Mouse (Mus musculus): ENCODE results near the gene Supt5.

Supt5 gene

GRCm38 (mm10) chr7:28301616-28302433 is 36.7 kb downstream of the Supt5 start, which contains the start of gene Dll3:
Gene Dll3, minus strand, starts transcription at chr7:28302238.
- peak; percentile 52 for DNase-seq (ENCODE audit: low read depth, low spot score)

GRCm38 (mm10) chr7:28298837-28299625 is 39.5 kb downstream of the Supt5 start:
- peak; percentile 83 for DNase-seq (ENCODE audit: low read depth, low spot score)

GRCm38 (mm10) chr7:28294481-28294880 is 44.1 kb downstream of the Supt5 start:
- DNase-seq (ENCODE audit: low read depth, low spot score) = peak; percentile 75

GRCm38 (mm10) chr7:28290638-28291590 is 47.6 kb downstream of the Supt5 start, which contains the start of gene Selenov:
Gene Selenov, minus strand, starts transcription at chr7:28291186.
- no peak for DNase-seq (ENCODE audit: low read depth, low spot score)

GRCm38 (mm10) chr7:28290165-28290564 is 48.4 kb downstream of the Supt5 start:
- no peak for DNase-seq (ENCODE audit: low read depth, low spot score)

- DNase-seq (ENCODE audit: low read depth, low spot score) = no peak
Measured at GRCm38 (mm10) chr7:28280630-28281029, 57.9 kb downstream of the Supt5 start.

GRCm38 (mm10) chr7:28278279-28278652 is 60.3 kb downstream of the Supt5 start:
- DNase-seq (ENCODE audit: low read depth, low spot score) = no peak

GRCm38 (mm10) chr7:28277615-28278278 is 60.8 kb downstream of the Supt5 start, which contains the start of gene Eid2b:
Gene Eid2b, plus strand, starts transcription at chr7:28277739.
- DNase-seq (ENCODE audit: low read depth, low spot score) = peak; percentile 93

GRCm38 (mm10) chr7:28277237-28277614 is 61.3 kb downstream of the Supt5 start:
- DNase-seq (ENCODE audit: low read depth, low spot score) = no peak

- no peak for DNase-seq (ENCODE audit: low read depth, low spot score)
Measured at GRCm38 (mm10) chr7:28271761-28272160, 66.8 kb downstream of the Supt5 start.

- DNase-seq (ENCODE audit: low read depth, low spot score) = no peak
Measured at GRCm38 (mm10) chr7:28269355-28269754, 69.2 kb downstream of the Supt5 start.

GRCm38 (mm10) chr7:28268576-28268975 is 70.0 kb downstream of the Supt5 start:
- no peak for DNase-seq (ENCODE audit: low read depth, low spot score)

GRCm38 (mm10) chr7:28268042-28268531 is 70.5 kb downstream of the Supt5 start:
- DNase-seq (ENCODE audit: low read depth, low spot score) = no peak

GRCm38 (mm10) chr7:28267129-28268041 is 71.2 kb downstream of the Supt5 start, which contains the start of gene Eid2:
Gene Eid2, plus strand, starts transcription at chr7:28267881.
- DNase-seq (ENCODE audit: low read depth, low spot score) = peak; percentile 87

- DNase-seq (ENCODE audit: low read depth, low spot score) = no peak
Measured at GRCm38 (mm10) chr7:28265391-28265790, 73.2 kb downstream of the Supt5 start.
